Mouse (Mus musculus): Measurements from ENCODE around the gene Apol6. TPM values are rescaled to one million over a fixed set of nuclear protein-coding genes. Genes with fewer than 3 reads are reported as not detected.

The Apol6 gene
- polyA plus RNA-seq, 1 experiment from 2014 or later: not detected

DNA sequence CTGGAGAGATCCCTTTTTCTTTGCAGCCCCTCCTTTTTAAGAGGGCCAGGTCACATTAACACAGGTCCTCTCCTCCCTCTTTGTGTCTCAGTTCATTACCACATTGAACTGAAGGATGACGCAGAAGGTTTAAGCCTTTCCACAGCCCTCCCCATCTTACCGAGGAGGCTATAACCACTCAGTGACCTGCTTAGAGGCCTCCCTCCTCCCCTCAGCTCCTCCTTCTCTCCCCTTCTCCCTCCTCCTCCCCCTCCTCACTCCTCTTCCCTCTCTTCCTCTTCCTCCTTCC, 7.6 kb upstream of the Apol6 start:
- Histone ChIP-seq H3K4me2 (replicated peaks; ENCODE audit: low read depth, low read length) (no peak overlapping the region), H3K36me3 (ENCODE audit: insufficient read depth, low read length) (no peaks in the 10 kb centered on the region), H3K9ac (replicated peaks; ENCODE audit: low read depth) (no peak overlapping the region), H3K27me3 (replicated peaks; ENCODE audit: insufficient read depth, low read length) (no peaks in the 10 kb centered on the region), H3K4me3 (ENCODE audit: low read depth, low read length) (no peak overlapping the region), H3K27ac (ENCODE audit: low read length) (peak overlapping the region; percentile 92), H3K9me3 (ENCODE audit: low read length) (no peaks in the 10 kb centered on the region), H3K4me1 (ENCODE audit: insufficient read depth, low read depth, low read length) (peaks cover 12% of the 10 kb centered on the region)
- no peak for DNase-seq (ENCODE audit: low spot score)
- no peak for TF ChIP-seq CTCF (IDR thresholded peaks at IDR 0.05)
- TF ChIP-seq EP300 (IDR thresholded peaks at IDR 0.05): no peak
- 24% methylated on average over 2 of the region's 2 CpGs for WGBS
- ATAC-seq: peak; percentile 57

DNA sequence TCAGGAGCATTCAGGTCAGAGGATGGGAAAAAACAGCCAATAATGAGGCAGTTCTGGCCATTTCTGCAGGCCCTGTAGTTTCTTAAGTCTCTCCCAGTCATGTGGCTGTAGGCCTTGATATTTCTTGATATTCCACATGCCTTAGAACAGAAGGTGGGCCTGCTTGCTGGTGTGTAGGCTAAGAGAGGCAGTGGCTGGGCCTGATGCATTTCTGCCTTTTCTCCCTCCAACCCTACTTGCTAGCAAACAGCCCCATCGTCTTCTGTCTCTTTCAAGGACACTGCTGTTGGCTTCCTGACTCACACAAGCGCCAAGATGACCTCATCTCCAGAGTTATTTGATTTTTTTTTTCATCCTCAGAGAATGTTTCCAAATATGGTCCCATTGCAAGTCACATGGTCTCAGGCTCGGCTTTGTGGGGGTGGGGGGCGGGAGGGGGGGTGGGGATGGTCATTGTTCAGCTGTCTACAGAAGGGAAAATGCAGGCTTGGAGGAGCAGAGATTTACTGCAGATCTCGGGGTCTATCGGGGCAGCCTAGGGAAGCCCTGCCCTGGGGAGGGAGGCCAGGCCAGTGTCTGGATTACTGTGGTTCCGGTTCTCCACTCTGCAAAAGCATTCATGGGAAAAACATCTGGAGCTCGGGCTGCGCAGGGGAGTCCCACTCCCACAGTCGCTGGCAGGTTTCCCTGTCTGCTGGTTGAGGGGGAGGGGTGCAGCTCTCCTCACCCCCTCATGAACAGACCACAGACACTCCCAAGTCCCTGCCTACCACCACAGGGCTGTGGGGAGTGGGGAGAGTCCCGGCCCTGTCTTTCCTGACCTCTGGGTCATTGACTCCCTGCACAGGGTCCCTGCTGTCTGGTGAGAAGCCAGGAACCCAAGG, 7.0 kb upstream of the Apol6 start:
- DNase-seq (ENCODE audit: low spot score) (peak; percentile 93), ATAC-seq (peak; percentile 73)
- H3K36me3 ChIP-seq (ENCODE audit: insufficient read depth, low read length): no peaks in the 10 kb centered on the region
- H3K9ac ChIP-seq (replicated peaks; ENCODE audit: low read depth): no peak overlapping the region
- no peaks in the 10 kb centered on the region for H3K9me3 ChIP-seq (ENCODE audit: low read length)
- H3K4me2 ChIP-seq (replicated peaks; ENCODE audit: low read depth, low read length): peak overlapping the region; percentile 29; the same call in 1 of the 2 replicates
- WGBS: 9% methylated on average over 11 of the region's 11 CpGs
- peaks cover 12% of the 10 kb centered on the region for H3K4me1 ChIP-seq (ENCODE audit: insufficient read depth, low read depth, low read length)
- peak overlapping the region; percentile 92 for H3K27ac ChIP-seq (ENCODE audit: low read length)
- TF ChIP-seq CTCF (IDR thresholded peaks at IDR 0.05) (no peak), EP300 (IDR thresholded peaks at IDR 0.05) (no peak)
- H3K4me3 ChIP-seq (ENCODE audit: low read depth, low read length): no peak overlapping the region; the same call in 1 of the 2 replicates
- no peaks in the 10 kb centered on the region for H3K27me3 ChIP-seq (replicated peaks; ENCODE audit: insufficient read depth, low read length)

DNA sequence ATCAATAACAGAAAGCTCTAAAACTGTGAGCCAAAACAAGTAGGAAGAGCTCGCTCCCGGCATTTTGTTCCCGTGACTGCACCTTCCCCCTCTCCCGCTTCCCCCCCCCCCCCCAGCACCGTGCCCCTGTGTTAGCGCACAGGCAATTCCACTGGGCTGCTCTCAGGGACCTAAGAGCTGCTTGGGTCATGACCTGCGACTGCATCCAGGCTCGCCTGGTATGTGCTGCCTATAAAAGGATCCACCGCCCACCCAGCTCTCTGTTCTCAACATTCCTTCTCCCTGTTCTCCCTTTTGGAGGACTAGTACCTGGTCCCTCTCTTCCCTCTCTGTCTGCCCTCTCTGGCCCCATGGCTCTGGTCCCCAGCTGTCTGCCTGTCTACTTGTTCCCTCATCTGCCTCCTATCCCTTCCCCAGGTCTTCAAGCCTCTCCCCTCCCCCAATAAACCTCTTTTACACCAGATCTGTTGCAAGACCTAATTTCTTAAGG, 5.3 kb upstream of the Apol6 start:
- no peak overlapping the region for H3K27ac ChIP-seq (ENCODE audit: low read length)
- H3K4me1 ChIP-seq (ENCODE audit: insufficient read depth, low read depth, low read length): peaks cover 12% of the 10 kb centered on the region

DNA sequence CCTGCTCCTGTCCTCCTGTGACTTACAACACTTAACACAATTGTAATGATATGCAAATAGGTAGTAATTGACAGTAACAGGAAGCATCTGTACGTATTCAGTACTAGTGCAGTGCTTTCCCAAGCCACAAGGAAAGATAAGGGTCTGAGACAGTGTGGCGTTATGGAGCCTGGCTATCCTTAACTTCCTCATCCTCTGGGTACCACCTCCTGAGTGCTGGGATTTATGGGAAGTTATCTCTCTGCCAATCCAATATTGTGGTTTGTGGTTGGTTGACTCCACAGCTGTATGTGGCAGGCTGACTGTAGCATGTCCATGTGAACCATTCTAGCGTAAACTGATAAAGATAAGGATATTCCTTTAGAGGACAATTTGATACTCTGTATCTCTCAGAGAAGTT, 3.7 kb upstream of the Apol6 start:
- TF ChIP-seq CTCF (IDR thresholded peaks at IDR 0.05) (no peak), EP300 (IDR thresholded peaks at IDR 0.05) (no peak)
- Histone ChIP-seq H3K36me3 (ENCODE audit: insufficient read depth, low read length) (no peaks in the 10 kb centered on the region), H3K9me3 (ENCODE audit: low read length) (no peaks in the 10 kb centered on the region), H3K9ac (replicated peaks; ENCODE audit: low read depth) (no peak overlapping the region), H3K27ac (ENCODE audit: low read length) (no peak overlapping the region), H3K4me3 (ENCODE audit: low read depth, low read length) (no peak overlapping the region), H3K27me3 (replicated peaks; ENCODE audit: insufficient read depth, low read length) (no peaks in the 10 kb centered on the region), H3K4me2 (replicated peaks; ENCODE audit: low read depth, low read length) (no peak overlapping the region), H3K4me1 (ENCODE audit: insufficient read depth, low read depth, low read length) (peaks cover 12% of the 10 kb centered on the region)
- ATAC-seq: no peak
- DNase-seq (ENCODE audit: low spot score): no peak
- 67% methylated on average over 3 of the region's 3 CpGs for WGBS

More for the DNA sequence above, 5.3 kb upstream of the Apol6 start:
- TF ChIP-seq EP300 (IDR thresholded peaks at IDR 0.05) (no peak), CTCF (IDR thresholded peaks at IDR 0.05) (no peak)
- Histone ChIP-seq H3K36me3 (ENCODE audit: insufficient read depth, low read length) (no peaks in the 10 kb centered on the region), H3K9ac (replicated peaks; ENCODE audit: low read depth) (no peak overlapping the region), H3K27me3 (replicated peaks; ENCODE audit: insufficient read depth, low read length) (no peaks in the 10 kb centered on the region), H3K4me3 (ENCODE audit: low read depth, low read length) (no peak overlapping the region), H3K4me2 (replicated peaks; ENCODE audit: low read depth, low read length) (no peak overlapping the region), H3K9me3 (ENCODE audit: low read length) (no peaks in the 10 kb centered on the region)
- no peak for ATAC-seq
- WGBS: 71% methylated on average over 9 of the region's 9 CpGs
- DNase-seq (ENCODE audit: low spot score): no peak

DNA sequence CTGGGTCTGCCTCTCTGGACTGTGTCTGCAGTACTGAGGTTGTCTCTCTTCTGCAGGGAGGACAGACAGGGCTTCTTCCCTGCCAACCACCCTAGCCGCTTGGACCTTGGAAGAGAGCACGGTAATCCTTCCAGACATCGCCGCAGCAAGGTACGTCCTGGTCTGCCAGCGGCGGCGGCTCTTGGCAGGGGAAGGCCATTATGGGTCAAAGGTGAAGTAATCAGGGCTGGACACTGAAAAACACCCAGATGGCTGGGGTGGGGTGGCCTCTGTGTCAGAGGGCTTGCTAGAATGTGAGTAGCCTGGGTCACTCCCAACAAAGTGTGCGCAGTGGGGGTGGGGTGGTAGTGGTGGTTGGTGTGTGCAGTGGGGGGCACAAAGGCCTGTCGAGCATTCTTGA, 1.1 kb downstream of the Apol6 start:
- Histone ChIP-seq H3K4me2 (replicated peaks; ENCODE audit: low read depth, low read length) (no peak overlapping the region), H3K9ac (replicated peaks; ENCODE audit: low read depth) (no peak overlapping the region), H3K4me3 (ENCODE audit: low read depth, low read length) (no peak overlapping the region), H3K27me3 (replicated peaks; ENCODE audit: insufficient read depth, low read length) (no peaks in the 10 kb centered on the region), H3K4me1 (ENCODE audit: insufficient read depth, low read depth, low read length) (no peaks in the 10 kb centered on the region), H3K9me3 (ENCODE audit: low read length) (no peaks in the 10 kb centered on the region), H3K36me3 (ENCODE audit: insufficient read depth, low read length) (no peaks in the 10 kb centered on the region), H3K27ac (ENCODE audit: low read length) (no peak overlapping the region)
- 57% methylated on average over 9 of the region's 10 CpGs for WGBS
- DNase-seq (ENCODE audit: low spot score) (no peak), ATAC-seq (no peak)
- no peak for TF ChIP-seq CTCF (IDR thresholded peaks at IDR 0.05)

DNA sequence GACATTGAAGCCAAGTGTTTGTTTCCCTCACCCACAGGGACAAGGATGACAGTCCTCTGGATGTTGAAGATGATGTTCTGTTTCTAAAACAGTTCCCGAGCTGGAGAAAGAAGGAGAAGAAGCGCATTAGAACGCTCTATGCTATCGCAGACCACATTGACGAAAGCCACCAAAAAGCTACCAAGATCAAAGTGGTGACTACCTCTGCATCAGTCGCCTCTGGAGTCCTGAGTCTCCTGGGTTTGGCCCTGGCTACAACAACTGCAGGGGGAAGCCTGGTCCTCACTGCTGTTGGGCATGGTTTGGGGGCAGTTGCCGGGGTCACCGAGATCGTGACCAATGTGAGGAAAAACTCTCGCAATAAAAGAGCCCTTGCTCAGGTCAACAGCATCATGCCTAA, 6.0 kb downstream of the Apol6 start, which contains the start of gene Mb:
Gene Mb (minus strand): TSS at position 101 of the 400 bp plus-strand sequence.
- Histone ChIP-seq H3K9ac (replicated peaks; ENCODE audit: low read depth) (no peak within 1 kb of the TSS), H3K36me3 (ENCODE audit: insufficient read depth, low read length) (no peaks in the 10 kb centered on the region), H3K27me3 (replicated peaks; ENCODE audit: insufficient read depth, low read length) (no peaks in the 10 kb centered on the region), H3K4me2 (replicated peaks; ENCODE audit: low read depth, low read length) (no peak within 1 kb of the TSS), H3K27ac (ENCODE audit: low read length) (no peak within 1 kb of the TSS), H3K4me1 (ENCODE audit: insufficient read depth, low read depth, low read length) (no peaks in the 10 kb centered on the region), H3K4me3 (ENCODE audit: low read depth, low read length) (no peak within 1 kb of the TSS), H3K9me3 (ENCODE audit: low read length) (no peaks in the 10 kb centered on the region)
- WGBS: 92% methylated on average over 10 of the region's 10 CpGs
- ATAC-seq (no peak), DNase-seq (ENCODE audit: low spot score) (no peak)
- TF ChIP-seq EP300 (IDR thresholded peaks at IDR 0.05) (no peak), CTCF (IDR thresholded peaks at IDR 0.05) (no peak)
